8 mouse cellular contexts compared by ENCODE assay signal in genomic region chr17:5190367-5190766, GRCm38 (mm10).
DNase-seq lines count a peak whose midpoint lies in the region; ATAC-seq and TF ChIP-seq lines count a peak whose summit lies in the region.

No protein-coding gene starts in this region.

- CTCF ChIA-PET in Patski (lab: Charles Lee), result interaction anchor here (0.8 kb wide), 1 partner anchor 9 kb away, joined by 4 read pairs; no protein-coding TSS in a partner anchor

- in situ Hi-C loops in Patski (cut with MboI; ENCODE audit: low pct_unique_long_range_greater_than_20kb), result loop anchor here (25.0 kb wide), 1 partner anchor 403 kb away; no protein-coding TSS in a partner anchor

- H3K27ac ChIP-seq in kidney, adult 2 months (ENCODE audit: insufficient read depth, low read depth, low read length), result 0 out of 2 replicates have a peak overlapping the region, but pooled peaks have one; percentile 26
- H3K27ac ChIP-seq in forebrain, embryonic 12.5 days, result peak overlapping the region; percentile 97
- peak overlapping the region; percentile 99 for H3K27ac ChIP-seq in limb, embryonic 15.5 days
- H3K27ac ChIP-seq in stomach, embryonic 16.5 days (ENCODE audit: low read length), result peak overlapping the region; percentile 99

- peak overlapping the region; percentile 67; the same call in 1 of the 2 replicates for H3K9ac ChIP-seq in forebrain, embryonic 12.5 days
- H3K9ac ChIP-seq in limb, embryonic 15.5 days, result peak overlapping the region; percentile 66; the same call in 1 of the 2 replicates
- peak overlapping the region; percentile 86 for H3K9ac ChIP-seq in stomach, embryonic 16.5 days (ENCODE audit: low read length)

- no peak for TF ChIP-seq POLR2A in kidney, adult 2 months (IDR thresholded peaks at IDR 0.05; ENCODE audit: low read depth, low read length)

- ATAC-seq in Patski, result no peak
- no peak for ATAC-seq in forebrain, embryonic 12.5 days (ENCODE audit: low FRiP score)
- ATAC-seq in limb, embryonic 15.5 days (ENCODE audit: insufficient number of reproducible peaks, low FRiP score, low TSS enrichment, low read depth), result no peak
- ATAC-seq in stomach, embryonic 16.5 days (ENCODE audit: insufficient read depth, low FRiP score), result no peak
- no peak for ATAC-seq in activated CD4-positive, CD25-positive, alpha-beta regulatory T cell, adult 4 months

- peak; percentile 52 for DNase-seq in kidney, adult 2 months
- no peak for DNase-seq in kidney, adult 18-20 months
- no peak for DNase-seq in Patski (ENCODE audit: low read depth, low spot score)
- no peak for DNase-seq in spleen, postnatal 4 days (ENCODE audit: low spot score in 2 of 2)

- 17% methylated on average over 3 of the region's 3 CpGs for WGBS in kidney, adult 2 months
- 18% methylated on average over 3 of the region's 3 CpGs for WGBS in forebrain, embryonic 12.5 days
- WGBS in limb, embryonic 15.5 days, result 23% methylated on average over 3 of the region's 3 CpGs
- WGBS in stomach, embryonic 16.5 days, result 14% methylated on average over 3 of the region's 3 CpGs

- H3K27me3 ChIP-seq in kidney, adult 2 months (replicated peaks; ENCODE audit: control insufficient read depth, insufficient read depth, low read length), result no peaks in the 10 kb centered on the region
- no peaks in the 10 kb centered on the region for H3K27me3 ChIP-seq in Patski
- H3K27me3 ChIP-seq in forebrain, embryonic 12.5 days, result no peaks in the 10 kb centered on the region
- no peaks in the 10 kb centered on the region for H3K27me3 ChIP-seq in limb, embryonic 15.5 days
- H3K27me3 ChIP-seq in stomach, embryonic 16.5 days (ENCODE audit: control insufficient read depth, insufficient read depth, low read length), result no peaks in the 10 kb centered on the region

- H3K9me3 ChIP-seq in forebrain, embryonic 12.5 days, result no peaks in the 10 kb centered on the region
- no peaks in the 10 kb centered on the region for H3K9me3 ChIP-seq in limb, embryonic 15.5 days
- H3K9me3 ChIP-seq in stomach, embryonic 16.5 days (replicated peaks; ENCODE audit: control insufficient read depth, low read length), result no peaks in the 10 kb centered on the region

- no peaks in the 10 kb centered on the region for H3K36me3 ChIP-seq in kidney, adult 2 months (ENCODE audit: control insufficient read depth, insufficient read depth, low read length)
- H3K36me3 ChIP-seq in forebrain, embryonic 12.5 days (replicated peaks), result no peaks in the 10 kb centered on the region
- no peaks in the 10 kb centered on the region for H3K36me3 ChIP-seq in limb, embryonic 15.5 days
- no peaks in the 10 kb centered on the region for H3K36me3 ChIP-seq in stomach, embryonic 16.5 days (ENCODE audit: control insufficient read depth, insufficient read depth, low read length)

- H3K4me3 ChIP-seq in kidney, adult 2 months (ENCODE audit: insufficient read depth, low read depth, low read length), result peak overlapping the region; percentile 58; the same call in 1 of the 2 replicates
- peak overlapping the region; percentile 54 for H3K4me3 ChIP-seq in forebrain, embryonic 12.5 days (replicated peaks)
- H3K4me3 ChIP-seq in limb, embryonic 15.5 days, result peak overlapping the region; percentile 54
- peak overlapping the region; percentile 62 for H3K4me3 ChIP-seq in stomach, embryonic 16.5 days (replicated peaks; ENCODE audit: low read length)

- H3K4me2 ChIP-seq in forebrain, embryonic 12.5 days, result peak overlapping the region; percentile 74
- H3K4me2 ChIP-seq in limb, embryonic 15.5 days, result peak overlapping the region; percentile 61
- H3K4me2 ChIP-seq in stomach, embryonic 16.5 days (ENCODE audit: low read depth, low read length), result peak overlapping the region; percentile 96

- POLR2A ChIA-PET in Patski (lab: Charles Lee), result interaction anchor here (0.6 to 1.2 kb wide), 3 partner anchors 193 to 1849 kb away, joined by 4 to 7 read pairs (median 5); no protein-coding TSS in a partner anchor

- H3K4me1 ChIP-seq in kidney, adult 2 months (ENCODE audit: control insufficient read depth, insufficient read depth, low read length), result 0 out of 2 replicates have a peak, but pooled peaks cover 5% of the 10 kb centered on the region
- H3K4me1 ChIP-seq in forebrain, embryonic 12.5 days, result peaks cover 37% of the 10 kb centered on the region
- peaks cover 7% of the 10 kb centered on the region for H3K4me1 ChIP-seq in limb, embryonic 15.5 days
- peaks cover 14% of the 10 kb centered on the region for H3K4me1 ChIP-seq in stomach, embryonic 16.5 days (ENCODE audit: control insufficient read depth, insufficient read depth, low read length)

- no peak; the same call in 1 of the 2 replicates for TF ChIP-seq CTCF in kidney, adult 2 months (conservative IDR thresholded peaks at IDR 0.05; ENCODE audit: insufficient read depth, insufficient read length, low read depth, low read length)
- TF ChIP-seq CTCF in Patski (IDR thresholded peaks at IDR 0.05), result peak; percentile 53

Comparison
In these comparisons a context has a peak if more than half of its experiments do, and no peak if none do; other contexts are left out.
1. H3K27ac ChIP-seq: peak in every context shown above with its lines; median percentile 99 in limb, embryonic 15.5 days; 99 in stomach, embryonic 16.5 days; 97 in forebrain, embryonic 12.5 days; 26 in kidney, adult 2 months.